Mouse (Mus musculus): ENCODE results near the gene Fam98b.

- TF ChIP-seq POLR2A (IDR thresholded peaks at IDR 0.05; ENCODE audit: low read depth, low read length) (no peak), CTCF (IDR thresholded peaks at IDR 0.05; ENCODE audit: extremely low read depth, insufficient read length, insufficient replicate concordance, low read depth, low read length) (no peak)
Observed at GRCm38 (mm10) chr2:117257617-117258016, 8.1 kb downstream of the Fam98b start.

Data from small intestine, adult 2 months (tissue).